Mouse (Mus musculus): ENCODE measurements at regions not wholly inside any gene's neighbourhood (a gene's known extent, or its start where the extent isn't known, plus 50 kb on each side); places are given as distances from the start of the nearest gene placed in this dataset.

DNA sequence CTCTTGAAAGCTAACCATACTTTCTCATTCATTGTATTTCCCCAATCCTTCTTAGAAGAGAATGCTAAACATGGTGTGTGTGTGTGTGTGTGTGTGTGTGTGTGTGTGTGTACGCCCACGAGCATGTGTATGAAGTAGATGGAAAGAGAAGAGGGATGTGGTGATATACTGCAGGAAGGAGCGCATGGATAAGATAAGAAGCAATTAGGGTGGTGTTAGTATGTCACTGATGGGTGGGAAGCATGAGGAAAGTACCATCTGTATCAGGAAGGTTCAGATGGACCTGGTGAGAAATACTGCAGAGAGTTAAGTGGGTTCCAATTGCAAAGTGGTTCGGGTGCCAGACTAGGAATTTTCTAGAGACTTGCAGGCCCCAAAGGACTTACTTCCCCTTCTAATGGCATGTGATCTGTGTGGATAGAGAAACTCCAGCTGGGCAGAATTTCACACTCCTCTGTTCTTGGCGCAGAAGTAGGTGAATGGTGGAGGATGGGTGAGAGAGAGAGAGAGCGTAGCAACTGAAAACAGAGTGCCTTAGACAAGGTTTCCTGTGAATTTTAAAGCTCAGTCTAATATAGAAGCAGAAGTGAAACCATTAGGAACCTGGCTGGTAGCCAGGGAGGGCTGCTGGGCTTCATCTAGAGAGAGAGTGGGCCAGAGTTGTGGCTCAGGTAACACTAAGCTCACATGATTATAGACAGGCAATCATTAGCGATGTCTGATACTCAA is 257.5 kb downstream of the Insc start:
- TF ChIP-seq POLR2A (IDR thresholded peaks at IDR 0.05; ENCODE audit: borderline replicate concordance, insufficient read depth, low read length) (no peak), CTCF (IDR thresholded peaks at IDR 0.05; ENCODE audit: borderline replicate concordance, insufficient read depth, low read depth, low read length) (no peak)

Measured in cerebellum, adult 2 months (tissue).